Mouse (Mus musculus) liver, embryonic 15.5 days (tissue): Measurements from ENCODE around the gene Sp1. TPM values are rescaled to one million over a fixed set of nuclear protein-coding genes. Genes with fewer than 3 reads are reported as not detected.

Experiments
- ATAC-seq: fragments of 200-750 bp; cut with Nextera tagmentation; 2 replicates; pipeline ENCODE4 v1.8.0; 2017; ENCODE audit warnings: moderate number of reproducible peaks, mild to moderate bottlenecking, moderate library complexity; ENCODE audit not compliant: insufficient read depth
- H3K27ac ChIP-seq: fragments of 300-500 bp; sonication (generic); replicated peaks from 2 replicates; pipeline ENCODE4 v1.5.1; 2015; ENCODE audit warnings: mild to moderate bottlenecking, inconsistent platforms
- H3K27me3 ChIP-seq: fragments of 300-500 bp; sonication (generic); 2 replicates; pipeline ENCODE4 v1.6.1; 2015; ENCODE audit warnings: mild to moderate bottlenecking, inconsistent platforms
- H3K36me3 ChIP-seq: fragments of 300-500 bp; sonication (generic); replicated peaks from 2 replicates; pipeline ENCODE4 v1.6.1; 2015; ENCODE audit warnings: moderate library complexity, mild to moderate bottlenecking, inconsistent platforms
- H3K4me1 ChIP-seq: fragments of 300-500 bp; sonication (generic); replicated peaks from 2 replicates; pipeline ENCODE4 v1.6.1; 2015; ENCODE audit warnings: inconsistent platforms
- H3K4me2 ChIP-seq: fragments of 300-500 bp; sonication (generic); 2 replicates; pipeline ENCODE4 v1.6.1; 2015; ENCODE audit warnings: moderate library complexity, mild to moderate bottlenecking, inconsistent platforms
- H3K4me3 ChIP-seq: fragments of 300-500 bp; sonication (generic); replicated peaks from 2 replicates; pipeline ENCODE4 v1.5.1; 2015; ENCODE audit warnings: mild to moderate bottlenecking, inconsistent platforms
- H3K9ac ChIP-seq: fragments of 300-500 bp; sonication (generic); 2 replicates; pipeline ENCODE4 v1.6.1; 2015; ENCODE audit warnings: moderate library complexity, mild to moderate bottlenecking, inconsistent platforms
- H3K9me3 ChIP-seq: fragments of 300-500 bp; sonication (generic); replicated peaks from 2 replicates; pipeline ENCODE4 v1.6.1; 2016; ENCODE audit warnings: inconsistent platforms
- WGBS: fragments of 180-500 bp; shearing (Covaris S2); methylation state at CpG from one replicate; pipeline ENCODE4 v1.1.7; 2015; ENCODE audit warnings: mixed read lengths; ENCODE audit not compliant: insufficient replicate concordance; 5-methylcytosine and 5-hydroxymethylcytosine counted together
- polyA plus RNA-seq: library from polyadenylated mRNA; unstranded; fragments of >200 nt; fragmentation: Nextera tagmentation; extraction: Ambion mirVana; gene quantifications from 2 replicates; pipeline ENCODE4 v1.2.1, GENCODE M21; 2015

Gene Sp1
- polyA plus RNA-seq, 1 experiment from 2014 or later, result 3.5 TPM

- Histone ChIP-seq H3K4me3 (peak overlapping the region; percentile 67), H3K27ac (peak overlapping the region; percentile 92), H3K4me1 (peaks cover 76% of the 10 kb centered on the region), H3K9ac (peak overlapping the region; percentile 73), H3K27me3 (no peaks in the 10 kb centered on the region), H3K9me3 (no peaks in the 10 kb centered on the region), H3K36me3 (no peaks in the 10 kb centered on the region), H3K4me2 (peak overlapping the region; percentile 93)
- peak; percentile 71 for ATAC-seq
- WGBS, result 2% methylated on average over 34 of the region's 34 CpGs
Measured at GRCm38 (mm10) chr15:102399229-102400221, 6.4 kb upstream of the Sp1 start.

- no peaks in the 10 kb centered on the region for H3K27me3 ChIP-seq
- peak overlapping the region; percentile 92 for H3K27ac ChIP-seq
- H3K4me1 ChIP-seq, result peaks cover 69% of the 10 kb centered on the region
- WGBS, result 75% methylated on average over 10 of the region's 10 CpGs
- peak overlapping the region; percentile 67 for H3K4me3 ChIP-seq
- ATAC-seq, result no peak
- H3K9me3 ChIP-seq, result no peaks in the 10 kb centered on the region
- peak overlapping the region; percentile 73; the same call in 1 of the 2 replicates for H3K9ac ChIP-seq
- no peaks in the 10 kb centered on the region for H3K36me3 ChIP-seq
- H3K4me2 ChIP-seq, result peak overlapping the region; percentile 93
Measured at GRCm38 (mm10) chr15:102400476-102401045, 5.4 kb upstream of the Sp1 start.

- H3K27ac ChIP-seq, result peak overlapping the region; percentile 92
- 29% methylated on average over 2 of the region's 2 CpGs for WGBS
- ATAC-seq, result no peak
- peaks cover 62% of the 10 kb centered on the region for H3K4me1 ChIP-seq
- no peaks in the 10 kb centered on the region for H3K27me3 ChIP-seq
- peak overlapping the region; percentile 7; the same call in 1 of the 2 replicates for H3K9ac ChIP-seq
- H3K36me3 ChIP-seq, result no peaks in the 10 kb centered on the region
- no peak overlapping the region for H3K4me3 ChIP-seq
- no peaks in the 10 kb centered on the region for H3K9me3 ChIP-seq
- no peak overlapping the region for H3K4me2 ChIP-seq
Measured at GRCm38 (mm10) chr15:102401278-102401677, 4.7 kb upstream of the Sp1 start.

GRCm38 (mm10) chr15:102402210-102402609 lies 3.7 kb upstream of the Sp1 start:
- Histone ChIP-seq H3K27me3 (no peaks in the 10 kb centered on the region), H3K36me3 (peaks cover under 1% of the 10 kb centered on the region; the same call in 1 of the 2 replicates), H3K9ac (no peak overlapping the region), H3K4me3 (no peak overlapping the region), H3K4me2 (no peak overlapping the region), H3K27ac (0 out of 2 replicates have a peak overlapping the region, but pooled peaks have one; percentile 92), H3K9me3 (no peaks in the 10 kb centered on the region), H3K4me1 (peaks cover 62% of the 10 kb centered on the region)
- no peak for ATAC-seq
- 91% methylated on average over 3 of the region's 3 CpGs for WGBS

GRCm38 (mm10) chr15:102404608-102405488 lies 1.1 kb upstream of the Sp1 start:
- Histone ChIP-seq H3K9ac (peak overlapping the region; percentile 78), H3K4me1 (peaks cover 72% of the 10 kb centered on the region), H3K27ac (peak overlapping the region; percentile 99), H3K36me3 (peaks cover 27% of the 10 kb centered on the region), H3K4me3 (peak overlapping the region; percentile 79), H3K27me3 (no peaks in the 10 kb centered on the region), H3K4me2 (peak overlapping the region; percentile 78), H3K9me3 (no peaks in the 10 kb centered on the region)
- ATAC-seq, result peak; percentile 17
- 12% methylated on average over 34 of the region's 34 CpGs for WGBS

- Histone ChIP-seq H3K4me2 (peak overlapping the region; percentile 67), H3K27me3 (no peaks in the 10 kb centered on the region), H3K36me3 (peaks cover 42% of the 10 kb centered on the region), H3K9me3 (no peaks in the 10 kb centered on the region), H3K4me3 (peak overlapping the region; percentile 79), H3K27ac (peak overlapping the region; percentile 97), H3K9ac (peak overlapping the region; percentile 88), H3K4me1 (peaks cover 70% of the 10 kb centered on the region)
- 2% methylated on average over 38 of the region's 69 CpGs for WGBS
- ATAC-seq, result peak; percentile 23
Measured at GRCm38 (mm10) chr15:102406196-102406911, 411 bp downstream of the Sp1 start.

- Histone ChIP-seq H3K4me2 (peak overlapping the region; percentile 67), H3K9me3 (no peaks in the 10 kb centered on the region), H3K27me3 (no peaks in the 10 kb centered on the region), H3K4me1 (peaks cover 70% of the 10 kb centered on the region), H3K4me3 (peak overlapping the region; percentile 79), H3K36me3 (peaks cover 49% of the 10 kb centered on the region), H3K27ac (peak overlapping the region; percentile 97), H3K9ac (peak overlapping the region; percentile 88)
- no peak for ATAC-seq
- 5% methylated on average over 3 of the region's 3 CpGs for WGBS
Measured at GRCm38 (mm10) chr15:102406912-102407580, 1.1 kb downstream of the Sp1 start.

GRCm38 (mm10) chr15:102407681-102408557 lies 2.0 kb downstream of the Sp1 start:
- Histone ChIP-seq H3K4me1 (peaks cover 70% of the 10 kb centered on the region), H3K4me3 (no peak overlapping the region), H3K9ac (no peak overlapping the region), H3K4me2 (peak overlapping the region; percentile 67), H3K9me3 (no peaks in the 10 kb centered on the region), H3K27me3 (no peaks in the 10 kb centered on the region), H3K27ac (peak overlapping the region; percentile 41; the same call in 1 of the 2 replicates), H3K36me3 (peaks cover 58% of the 10 kb centered on the region)
- WGBS, result 89% methylated on average over 10 of the region's 10 CpGs
- no peak for ATAC-seq

GRCm38 (mm10) chr15:102408558-102409130 lies 2.7 kb downstream of the Sp1 start:
- WGBS, result 69% methylated on average over 2 of the region's 2 CpGs
- peaks cover 69% of the 10 kb centered on the region for H3K4me1 ChIP-seq
- no peak overlapping the region; the same call in 1 of the 2 replicates for H3K4me2 ChIP-seq
- H3K27me3 ChIP-seq, result no peaks in the 10 kb centered on the region
- peaks cover 64% of the 10 kb centered on the region for H3K36me3 ChIP-seq
- H3K27ac ChIP-seq, result 0 out of 2 replicates have a peak overlapping the region, but pooled peaks have one; percentile 24
- ATAC-seq, result no peak
- H3K9me3 ChIP-seq, result no peaks in the 10 kb centered on the region
- peak overlapping the region; percentile 15; the same call in 1 of the 2 replicates for H3K4me3 ChIP-seq
- H3K9ac ChIP-seq, result no peak overlapping the region; the same call in 1 of the 2 replicates
